Comparison of ENCODE assay signal across 28 mouse cellular contexts in genomic region chr9:15447397-15447796, GRCm38 (mm10).
"Had no signal": no experiment of that assay in that cellular context is flagged by ENCODE, and none has a peak within 500 bp of the region (broad histone marks: within the 10 kb centered on the region; RNA-seq: fewer than 3 reads in every experiment).

No protein-coding gene starts in this region.

- H3K4me1 ChIP-seq: embryonic facial prominence, embryonic 12.5 days; embryonic facial prominence, embryonic 13.5 days; forebrain, embryonic 10.5 days had no signal

- H3K36me3 ChIP-seq: embryonic facial prominence, embryonic 10.5 days; embryonic facial prominence, embryonic 12.5 days; embryonic facial prominence, embryonic 13.5 days; embryonic facial prominence, embryonic 15.5 days; forebrain, embryonic 10.5 days; forebrain, embryonic 12.5 days; forebrain, embryonic 15.5 days had no signal

- H3K27me3 ChIP-seq: embryonic facial prominence, embryonic 12.5 days; embryonic facial prominence, embryonic 13.5 days; embryonic facial prominence, embryonic 15.5 days; forebrain, embryonic 12.5 days; forebrain, embryonic 13.5 days; forebrain, embryonic 15.5 days had no signal

- H3K27ac ChIP-seq: embryonic facial prominence, embryonic 10.5 days; embryonic facial prominence, embryonic 12.5 days; embryonic facial prominence, embryonic 13.5 days; embryonic facial prominence, embryonic 15.5 days; forebrain, embryonic 10.5 days; forebrain, embryonic 12.5 days; forebrain, embryonic 13.5 days; forebrain, embryonic 15.5 days; gastrocnemius, adult 2 months had no signal

- ATAC-seq: forebrain, embryonic 13.5 days; forebrain, embryonic 14.5 days; forebrain, embryonic 15.5 days; forebrain, embryonic 16.5 days; forebrain, postnatal 0 days had no signal

- H3K9ac ChIP-seq: embryonic facial prominence, embryonic 12.5 days; embryonic facial prominence, embryonic 13.5 days; embryonic facial prominence, embryonic 15.5 days; forebrain, embryonic 12.5 days; forebrain, embryonic 13.5 days; forebrain, embryonic 15.5 days; forebrain, postnatal 0 days had no signal

- H3K9me3 ChIP-seq: embryonic facial prominence, embryonic 10.5 days; embryonic facial prominence, embryonic 12.5 days; embryonic facial prominence, embryonic 13.5 days; embryonic facial prominence, embryonic 15.5 days; forebrain, embryonic 10.5 days; forebrain, embryonic 12.5 days; forebrain, embryonic 13.5 days; forebrain, embryonic 15.5 days had no signal

- H3K4me3 ChIP-seq: embryonic facial prominence, embryonic 10.5 days; embryonic facial prominence, embryonic 12.5 days; embryonic facial prominence, embryonic 13.5 days; embryonic facial prominence, embryonic 15.5 days; erythroblast, embryonic 14.5 days; forebrain, embryonic 10.5 days; forebrain, embryonic 12.5 days; forebrain, embryonic 13.5 days; forebrain, embryonic 15.5 days; gastrocnemius, adult 2 months had no signal

- H3K4me2 ChIP-seq: embryonic facial prominence, embryonic 12.5 days; embryonic facial prominence, embryonic 13.5 days; embryonic facial prominence, embryonic 15.5 days; forebrain, embryonic 12.5 days; forebrain, embryonic 13.5 days; forebrain, embryonic 15.5 days had no signal

- DNase-seq: cerebellum, adult 18-20 months; cerebellum, adult 2 months; cerebellum, adult 8-10 months; cerebellum, adult 9-10 months; cerebellum, adult 9-11 months; cerebellum, postnatal 10 days; cerebellum, postnatal 14 days; cerebellum, postnatal 25 days; cerebellum, postnatal 36 days; embryo, embryonic 11 days; forebrain, postnatal 0 days; gastrocnemius, adult 2 months; gastrocnemius, postnatal 10 days; gastrocnemius, postnatal 14 days; gastrocnemius, postnatal 25 days; gastrocnemius, postnatal 36 days; heart, adult 18-20 months had no signal
